Mouse (Mus musculus): ENCODE measurements around the gene Sf3b4. TPM values are rescaled to one million over a fixed set of nuclear protein-coding genes. Genes with fewer than 3 reads are reported as not detected.
"Not testable (repeated sequence)": the region's sequence is repeated elsewhere in the genome, so short reads cannot be mapped to it uniquely, and the experiment has no call there.

The Sf3b4 gene
- polyA plus RNA-seq, 1 experiment from 2014 or later = 73.7 TPM

- ATAC-seq (ENCODE audit: insufficient read depth) = no peak
- peak overlapping the region; percentile 90 for H3K27ac ChIP-seq (replicated peaks)
- 16% methylated on average over 27 of the region's 27 CpGs for WGBS (ENCODE audit: insufficient replicate concordance)
- peak overlapping the region; percentile 99 for H3K4me2 ChIP-seq
- peak overlapping the region; percentile 73 for H3K4me3 ChIP-seq (replicated peaks)
- H3K4me1 ChIP-seq (replicated peaks) = peaks cover 31% of the 10 kb centered on the region
- H3K9ac ChIP-seq = peak overlapping the region; percentile 73
- H3K36me3 ChIP-seq (replicated peaks) = no peaks in the 10 kb centered on the region
- peaks cover 19% of the 10 kb centered on the region for H3K27me3 ChIP-seq
- no peaks in the 10 kb centered on the region for H3K9me3 ChIP-seq (replicated peaks)
These were observed 24.5 kb downstream of the Sf3b4 start for GRCm38 (mm10) chr3:96196437-96197128.

- Histone ChIP-seq H3K36me3 (replicated peaks) (no peaks in the 10 kb centered on the region), H3K4me3 (replicated peaks) (peak overlapping the region; percentile 73)
- WGBS (ENCODE audit: insufficient replicate concordance) = under 1% methylated on average over 50 of the region's 50 CpGs
These were observed 25.1 kb downstream of the Sf3b4 start for GRCm38 (mm10) chr3:96197129-96197749.

GRCm38 (mm10) chr3:96198181-96198580, 26.0 kb downstream of the Sf3b4 start:
- 4% methylated on average over 6 of the region's 6 CpGs for WGBS (ENCODE audit: insufficient replicate concordance)
- no peaks in the 10 kb centered on the region for H3K9me3 ChIP-seq (replicated peaks)
- peak overlapping the region; percentile 63 for H3K27ac ChIP-seq (replicated peaks)

More at GRCm38 (mm10) chr3:96197129-96197749, 25.1 kb downstream of the Sf3b4 start:
- H3K27me3 ChIP-seq = peaks cover 16% of the 10 kb centered on the region
- peak overlapping the region; percentile 99 for H3K4me2 ChIP-seq
- peak overlapping the region; percentile 73 for H3K9ac ChIP-seq
- H3K4me1 ChIP-seq (replicated peaks) = peaks cover 31% of the 10 kb centered on the region
- no peaks in the 10 kb centered on the region for H3K9me3 ChIP-seq (replicated peaks)
- peak; percentile 85 for ATAC-seq (ENCODE audit: insufficient read depth)
- H3K27ac ChIP-seq (replicated peaks) = peak overlapping the region; percentile 90

GRCm38 (mm10) chr3:96198601-96199251, 26.6 kb downstream of the Sf3b4 start:
- H3K9ac ChIP-seq = not testable (repeated sequence)

More at GRCm38 (mm10) chr3:96198181-96198580, 26.0 kb downstream of the Sf3b4 start:
- Histone ChIP-seq H3K27me3 (peaks cover 6% of the 10 kb centered on the region), H3K4me2 (peak overlapping the region; percentile 99), H3K36me3 (replicated peaks) (no peaks in the 10 kb centered on the region), H3K4me1 (replicated peaks) (peaks cover 31% of the 10 kb centered on the region), H3K9ac (peak overlapping the region; percentile 57), H3K4me3 (replicated peaks) (peak overlapping the region; percentile 73)
- peak; percentile 38 for ATAC-seq (ENCODE audit: insufficient read depth)

GRCm38 (mm10) chr3:96199731-96200130, 27.6 kb downstream of the Sf3b4 start:
- Histone ChIP-seq H3K36me3 (replicated peaks) (no peaks in the 10 kb centered on the region), H3K4me3 (replicated peaks) (no peak overlapping the region), H3K27ac (replicated peaks) (no peak overlapping the region), H3K4me2 (no peak overlapping the region), H3K27me3 (no peaks in the 10 kb centered on the region), H3K9me3 (replicated peaks) (no peaks in the 10 kb centered on the region), H3K9ac (no peak overlapping the region), H3K4me1 (replicated peaks) (peaks cover 31% of the 10 kb centered on the region)
- 58% methylated on average over 2 of the region's 2 CpGs for whole genome bisulfite sequencing (ENCODE audit: insufficient replicate concordance)
- ATAC-seq (ENCODE audit: insufficient read depth) = no peak

More at GRCm38 (mm10) chr3:96198601-96199251, 26.6 kb downstream of the Sf3b4 start:
- Histone ChIP-seq H3K4me1 (replicated peaks) (peaks cover 31% of the 10 kb centered on the region), H3K4me2 (peak overlapping the region; percentile 99)
- not testable (repeated sequence) for H3K4me3 ChIP-seq (replicated peaks); H3K9me3 ChIP-seq (replicated peaks); ATAC-seq (ENCODE audit: insufficient read depth); H3K27me3 ChIP-seq; H3K27ac ChIP-seq (replicated peaks); H3K36me3 ChIP-seq (replicated peaks)
- 16% methylated on average over 8 of the region's 8 CpGs for WGBS (ENCODE audit: insufficient replicate concordance)

GRCm38 (mm10) chr3:96207819-96208218, 35.7 kb downstream of the Sf3b4 start:
- Histone ChIP-seq H3K4me3 (replicated peaks) (no peak overlapping the region), H3K27ac (replicated peaks) (no peak overlapping the region)
- 65% methylated on average over 3 of the region's 3 CpGs for WGBS (ENCODE audit: insufficient replicate concordance)

GRCm38 (mm10) chr3:96209242-96209641, 37.1 kb downstream of the Sf3b4 start:
- WGBS (ENCODE audit: insufficient replicate concordance) = 36% methylated on average over 15 of the region's 15 CpGs
- ATAC-seq (ENCODE audit: insufficient read depth) = no peak
- H3K36me3 ChIP-seq (replicated peaks) = no peaks in the 10 kb centered on the region
- H3K4me3 ChIP-seq (replicated peaks) = no peak overlapping the region
- 0 out of 2 replicates have a peak, but pooled peaks cover 5% of the 10 kb centered on the region for H3K4me1 ChIP-seq (replicated peaks)
- H3K9ac ChIP-seq = no peak overlapping the region
- H3K4me2 ChIP-seq = no peak overlapping the region
- H3K27me3 ChIP-seq = peaks cover 17% of the 10 kb centered on the region
- no peaks in the 10 kb centered on the region for H3K9me3 ChIP-seq (replicated peaks)
- H3K27ac ChIP-seq (replicated peaks) = no peak overlapping the region

More at GRCm38 (mm10) chr3:96207819-96208218, 35.7 kb downstream of the Sf3b4 start:
- ATAC-seq (ENCODE audit: insufficient read depth) = no peak
- H3K9ac ChIP-seq = no peak overlapping the region
- H3K4me2 ChIP-seq = no peak overlapping the region
- H3K9me3 ChIP-seq (replicated peaks) = no peaks in the 10 kb centered on the region
- no peaks in the 10 kb centered on the region for H3K36me3 ChIP-seq (replicated peaks)
- peaks cover 17% of the 10 kb centered on the region for H3K27me3 ChIP-seq
- H3K4me1 ChIP-seq (replicated peaks) = 0 out of 2 replicates have a peak, but pooled peaks cover 5% of the 10 kb centered on the region

- WGBS (ENCODE audit: insufficient replicate concordance) = under 1% methylated on average over 12 of the region's 12 CpGs
- H3K4me2 ChIP-seq = peak overlapping the region; percentile 88
- no peak for ATAC-seq (ENCODE audit: insufficient read depth)
These were observed 47.1 kb downstream of the Sf3b4 start for GRCm38 (mm10) chr3:96219191-96219641.

GRCm38 (mm10) chr3:96219661-96220130, 47.6 kb downstream of the Sf3b4 start, which contains the start of the genes Bola1 and Hist2h2ab:
TSS of gene Bola1 (minus strand) at chr3:96219709.
TSS of gene Hist2h2ab (plus strand) at chr3:96219865.
- Histone ChIP-seq H3K4me3 (replicated peaks) (peak within 1 kb of the TSS; percentile 64), H3K9ac (peak within 1 kb of the TSS; percentile 84), H3K27me3 (no peaks in the 10 kb centered on the region; the same call in 1 of the 2 replicates), H3K9me3 (replicated peaks) (no peaks in the 10 kb centered on the region), H3K36me3 (replicated peaks) (no peaks in the 10 kb centered on the region), H3K4me2 (peak within 1 kb of the TSS; percentile 88), H3K4me1 (replicated peaks) (peaks cover 45% of the 10 kb centered on the region), H3K27ac (replicated peaks) (peak within 1 kb of the TSS; percentile 100)
- WGBS (ENCODE audit: insufficient replicate concordance) = under 1% methylated on average over 37 of the region's 37 CpGs
- peak; percentile 57 for ATAC-seq (ENCODE audit: insufficient read depth)

More at GRCm38 (mm10) chr3:96219191-96219641, 47.1 kb downstream of the Sf3b4 start:
- Histone ChIP-seq H3K9ac (peak overlapping the region; percentile 84), H3K36me3 (replicated peaks) (no peaks in the 10 kb centered on the region), H3K27me3 (no peaks in the 10 kb centered on the region; the same call in 1 of the 2 replicates), H3K27ac (replicated peaks) (peak overlapping the region; percentile 100), H3K9me3 (replicated peaks) (no peaks in the 10 kb centered on the region), H3K4me1 (replicated peaks) (peaks cover 43% of the 10 kb centered on the region), H3K4me3 (replicated peaks) (peak overlapping the region; percentile 64)

- under 1% methylated on average over 43 of the region's 47 CpGs for WGBS (ENCODE audit: insufficient replicate concordance)
- H3K36me3 ChIP-seq (replicated peaks); H3K9me3 ChIP-seq (replicated peaks); H3K27me3 ChIP-seq: not testable (repeated sequence)
- Histone ChIP-seq H3K9ac (peak overlapping the region; percentile 84), H3K4me3 (replicated peaks) (peak overlapping the region; percentile 64), H3K4me2 (peak overlapping the region; percentile 88), H3K27ac (replicated peaks) (peak overlapping the region; percentile 100), H3K4me1 (replicated peaks) (peaks cover 49% of the 10 kb centered on the region)
- ATAC-seq (ENCODE audit: insufficient read depth) = peak; percentile 11; the same call in 1 of the 2 replicates
These were observed 48.1 kb downstream of the Sf3b4 start for GRCm38 (mm10) chr3:96220131-96220764.
